Mouse (Mus musculus) liver, embryonic 16.5 days (tissue): Measurements from ENCODE around the gene E030018B13Rik. TPM values are rescaled to one million over a fixed set of nuclear protein-coding genes. Genes with fewer than 3 reads are reported as not detected.

Experiments used
- ATAC-seq: fragments of 200-750 bp; cut with Nextera tagmentation; 2 replicates; pipeline ENCODE4 v1.8.0; 2017; ENCODE audit warnings: low read depth, mild to moderate bottlenecking, moderate number of reproducible peaks, moderate library complexity
- H3K27ac ChIP-seq: fragments of 300-500 bp; sonication (generic); 2 replicates; pipeline ENCODE4 v1.5.1; 2014; ENCODE audit warnings: mild to moderate bottlenecking, low read length
- H3K27me3 ChIP-seq: fragments of 300-500 bp; sonication (generic); 2 replicates; pipeline ENCODE4 v1.6.1; 2014; ENCODE audit warnings: low read depth, low read length, mixed read lengths; ENCODE audit not compliant: control insufficient read depth, insufficient read depth
- H3K36me3 ChIP-seq: fragments of 300-500 bp; sonication (generic); 2 replicates; pipeline ENCODE4 v1.6.1; 2014; ENCODE audit warnings: mild to moderate bottlenecking; ENCODE audit not compliant: control insufficient read depth, insufficient read depth
- H3K4me1 ChIP-seq: fragments of 300-500 bp; sonication (generic); 2 replicates; pipeline ENCODE4 v1.6.1; 2014; ENCODE audit warnings: low read depth, low read length, mixed read lengths; ENCODE audit not compliant: control insufficient read depth
- H3K4me2 ChIP-seq: fragments of 300-500 bp; sonication (generic); 2 replicates; pipeline ENCODE4 v1.6.1; 2014; ENCODE audit warnings: low read depth, low read length, mixed read lengths
- H3K4me3 ChIP-seq: fragments of 300-500 bp; sonication (generic); 2 replicates; pipeline ENCODE4 v1.5.1; 2014; ENCODE audit warnings: low read depth, mild to moderate bottlenecking, low read length
- H3K9ac ChIP-seq: fragments of 300-500 bp; sonication (generic); 2 replicates; pipeline ENCODE4 v1.6.1; 2014; ENCODE audit warnings: low read depth, low read length
- H3K9me3 ChIP-seq: fragments of 300-500 bp; sonication (generic); replicated peaks from 2 replicates; pipeline ENCODE4 v1.6.1; 2016; ENCODE audit warnings: low read length; ENCODE audit not compliant: control insufficient read depth
- WGBS: fragments of 180-500 bp; shearing (Covaris S2); extraction: QIAGEN DNeasy Blood & Tissue Kit; methylation state at CpG from one replicate; pipeline ENCODE4 v1.1.7; 2014; ENCODE audit not compliant: insufficient replicate concordance; 5-methylcytosine and 5-hydroxymethylcytosine counted together
- polyA plus RNA-seq: library from polyadenylated mRNA; unstranded; fragments of >200 nt; fragmentation: Nextera tagmentation; extraction: Ambion mirVana; gene quantifications from 2 replicates; pipeline ENCODE4 v1.2.1, GENCODE M21; 2015

The E030018B13Rik gene
- polyA plus RNA-seq, 1 experiment from 2014 or later = not detected

GRCm38 (mm10) chr7:63943946-63944345 lies 27.3 kb downstream of the E030018B13Rik start:
- H3K27ac ChIP-seq = no peak overlapping the region
- no peaks in the 10 kb centered on the region for H3K27me3 ChIP-seq
- H3K9ac ChIP-seq = no peak overlapping the region
- 62% methylated on average over 2 of the region's 2 CpGs for WGBS
- H3K36me3 ChIP-seq = no peaks in the 10 kb centered on the region
- H3K9me3 ChIP-seq = no peaks in the 10 kb centered on the region
- H3K4me2 ChIP-seq = no peak overlapping the region
- H3K4me1 ChIP-seq = peaks cover 33% of the 10 kb centered on the region
- no peak overlapping the region for H3K4me3 ChIP-seq
- ATAC-seq = no peak

DNA sequence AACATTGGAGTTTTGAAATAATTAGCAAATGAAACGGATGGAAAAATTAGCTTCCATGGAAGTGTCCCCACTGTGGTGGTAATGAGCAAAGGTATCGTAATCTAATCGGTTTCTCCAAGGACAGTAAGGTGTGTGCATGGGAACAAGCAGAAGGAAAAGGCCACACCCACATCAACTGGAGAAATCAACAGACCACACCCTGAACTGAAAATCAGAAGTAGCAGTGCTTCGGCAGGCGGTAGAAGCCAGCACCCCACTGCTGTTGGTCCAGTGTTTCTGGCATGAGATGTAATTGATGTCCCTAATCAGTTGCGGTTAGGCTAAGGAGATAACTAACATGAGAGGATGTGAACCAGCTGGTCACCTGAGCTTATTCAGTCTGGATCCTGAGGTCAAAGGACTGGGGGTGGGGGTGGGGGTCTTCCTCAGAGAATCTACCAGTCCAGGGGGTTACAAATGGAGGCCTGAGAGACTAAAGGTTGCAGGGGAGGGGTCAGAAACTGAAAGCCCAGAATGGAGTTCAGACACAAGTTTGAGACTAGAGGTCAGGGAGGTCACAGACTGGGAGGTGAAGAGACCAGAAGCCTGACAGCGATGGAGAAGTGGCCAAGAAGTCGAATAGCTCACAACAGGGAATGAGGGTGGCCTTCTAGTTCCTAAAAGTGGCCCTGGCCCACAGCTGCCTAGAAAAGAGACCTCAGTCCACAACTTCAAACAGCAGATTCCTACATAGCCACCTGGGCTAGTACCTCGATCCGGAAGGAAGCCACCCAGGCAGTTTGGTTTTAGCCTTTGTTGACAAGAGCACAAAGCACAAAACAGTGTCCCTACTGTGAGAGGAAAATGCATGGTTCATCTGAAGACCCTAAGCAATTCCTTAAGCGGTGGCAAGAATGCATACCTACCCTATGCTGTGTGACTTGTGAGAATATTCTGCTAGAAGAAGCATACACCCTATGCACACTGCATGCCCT lies 31.1 kb downstream of the E030018B13Rik start:
- WGBS = 56% methylated on average over 11 of the region's 11 CpGs
- H3K4me1 ChIP-seq = peaks cover 19% of the 10 kb centered on the region
- H3K27ac ChIP-seq = no peak overlapping the region
- no peaks in the 10 kb centered on the region for H3K27me3 ChIP-seq
- no peak overlapping the region for H3K4me3 ChIP-seq
- H3K9ac ChIP-seq = no peak overlapping the region
- ATAC-seq = no peak
- no peaks in the 10 kb centered on the region for H3K9me3 ChIP-seq
- no peak overlapping the region for H3K4me2 ChIP-seq
- H3K36me3 ChIP-seq = no peaks in the 10 kb centered on the region

GRCm38 (mm10) chr7:63949176-63949575 lies 32.5 kb downstream of the E030018B13Rik start:
- H3K4me2 ChIP-seq = no peak overlapping the region
- no peaks in the 10 kb centered on the region for H3K36me3 ChIP-seq
- no peaks in the 10 kb centered on the region for H3K27me3 ChIP-seq
- no peak overlapping the region for H3K4me3 ChIP-seq
- WGBS = 79% methylated on average over 3 of the region's 3 CpGs
- ATAC-seq = no peak
- no peaks in the 10 kb centered on the region for H3K9me3 ChIP-seq
- peaks cover 21% of the 10 kb centered on the region for H3K4me1 ChIP-seq
- no peak overlapping the region for H3K9ac ChIP-seq
- no peak overlapping the region for H3K27ac ChIP-seq

DNA sequence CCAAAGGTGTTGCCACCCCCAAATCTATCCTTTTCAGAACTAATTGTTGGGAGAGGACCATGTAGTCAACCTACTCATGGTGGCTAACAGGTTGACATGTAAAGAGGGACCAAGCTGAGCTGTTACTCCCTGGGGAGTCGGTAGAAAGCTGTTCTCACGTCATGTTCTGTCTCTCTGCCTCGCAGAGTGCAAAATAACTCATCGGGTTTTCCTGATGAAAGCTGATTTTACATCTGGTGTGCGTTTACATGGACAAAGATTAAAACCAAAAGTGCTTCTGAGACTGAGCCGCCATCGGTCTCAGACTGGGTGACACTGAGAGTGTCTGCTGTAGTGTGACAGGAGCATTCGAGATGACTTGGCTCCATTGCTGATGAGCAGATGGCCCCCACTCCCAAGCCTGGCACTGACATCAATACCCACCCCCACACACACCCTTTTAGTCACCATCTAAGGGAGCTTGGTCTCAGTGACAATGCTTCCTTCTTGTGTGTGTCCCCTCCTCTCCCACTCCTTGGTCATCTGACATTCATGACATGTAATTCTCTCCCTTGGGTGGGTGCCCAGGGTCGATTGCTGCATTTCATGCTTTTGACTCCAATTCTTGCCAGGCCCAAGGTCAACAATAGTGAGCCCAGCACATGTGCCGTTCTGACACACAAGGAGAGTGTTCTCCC lies 34.4 kb downstream of the E030018B13Rik start:
- no peaks in the 10 kb centered on the region for H3K9me3 ChIP-seq
- H3K27ac ChIP-seq = no peak overlapping the region
- no peak overlapping the region for H3K9ac ChIP-seq
- no peak overlapping the region for H3K4me2 ChIP-seq
- no peaks in the 10 kb centered on the region for H3K27me3 ChIP-seq
- no peaks in the 10 kb centered on the region for H3K36me3 ChIP-seq
- 76% methylated on average over 10 of the region's 10 CpGs for WGBS
- peaks cover 32% of the 10 kb centered on the region for H3K4me1 ChIP-seq
- no peak for ATAC-seq
- H3K4me3 ChIP-seq = no peak overlapping the region

- Histone ChIP-seq H3K9me3 (no peaks in the 10 kb centered on the region), H3K4me1 (peaks cover 43% of the 10 kb centered on the region), H3K4me3 (no peak overlapping the region), H3K4me2 (no peak overlapping the region), H3K27me3 (no peaks in the 10 kb centered on the region), H3K36me3 (no peaks in the 10 kb centered on the region), H3K9ac (0 out of 2 replicates have a peak overlapping the region, but pooled peaks have one; percentile 19), H3K27ac (peak overlapping the region; percentile 34)
- no peak for ATAC-seq
- 34% methylated on average over 7 of the region's 7 CpGs for WGBS
Measured at GRCm38 (mm10) chr7:63952077-63952898, 35.6 kb downstream of the E030018B13Rik start.

GRCm38 (mm10) chr7:63955440-63955839 lies 38.8 kb downstream of the E030018B13Rik start:
- no peak overlapping the region for H3K9ac ChIP-seq
- no peaks in the 10 kb centered on the region for H3K27me3 ChIP-seq
- no peak for ATAC-seq
- H3K36me3 ChIP-seq = no peaks in the 10 kb centered on the region
- peak overlapping the region; percentile 76; the same call in 1 of the 2 replicates for H3K27ac ChIP-seq
- H3K4me3 ChIP-seq = no peak overlapping the region
- 56% methylated on average over 2 of the region's 2 CpGs for WGBS
- H3K9me3 ChIP-seq = no peaks in the 10 kb centered on the region
- peaks cover 38% of the 10 kb centered on the region for H3K4me1 ChIP-seq
- H3K4me2 ChIP-seq = no peak overlapping the region

- Histone ChIP-seq H3K4me3 (peak overlapping the region; percentile 8; the same call in 1 of the 2 replicates), H3K27me3 (no peaks in the 10 kb centered on the region), H3K9me3 (no peaks in the 10 kb centered on the region), H3K4me1 (peaks cover 38% of the 10 kb centered on the region), H3K9ac (peak overlapping the region; percentile 50), H3K4me2 (peak overlapping the region; percentile 49), H3K36me3 (no peaks in the 10 kb centered on the region), H3K27ac (peak overlapping the region; percentile 85)
- ATAC-seq = peak; percentile 95
- WGBS = 33% methylated on average over 14 of the region's 14 CpGs
Measured at GRCm38 (mm10) chr7:63956138-63956823, 39.6 kb downstream of the E030018B13Rik start.
